Mouse (Mus musculus): ENCODE data around the gene Pip4k2a.
A peak's percentile ranks its signal among the peaks of the same experiment; 100 is the strongest.

The Pip4k2a gene

DNA sequence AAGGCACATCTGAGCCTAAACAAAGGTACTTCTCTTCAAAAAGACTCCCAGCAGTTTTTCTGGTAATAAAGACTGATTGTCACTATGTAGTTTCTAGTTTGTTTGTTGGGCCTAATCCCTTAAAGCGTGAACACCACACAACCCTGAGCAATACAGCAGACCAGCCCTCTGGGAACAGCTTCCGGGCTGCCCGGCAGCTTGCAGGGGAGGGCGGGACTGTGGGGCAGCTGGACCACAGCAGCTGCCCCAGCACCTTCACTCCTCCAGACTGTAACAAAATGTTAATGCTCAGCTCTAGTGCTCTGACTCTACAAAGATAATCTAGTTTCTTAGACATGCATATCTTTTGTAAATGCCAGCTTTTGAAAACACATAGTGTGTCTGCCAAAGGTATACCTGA, 42.9 kb downstream of the Pip4k2a start:
- DNase-seq, result no peak

DNA sequence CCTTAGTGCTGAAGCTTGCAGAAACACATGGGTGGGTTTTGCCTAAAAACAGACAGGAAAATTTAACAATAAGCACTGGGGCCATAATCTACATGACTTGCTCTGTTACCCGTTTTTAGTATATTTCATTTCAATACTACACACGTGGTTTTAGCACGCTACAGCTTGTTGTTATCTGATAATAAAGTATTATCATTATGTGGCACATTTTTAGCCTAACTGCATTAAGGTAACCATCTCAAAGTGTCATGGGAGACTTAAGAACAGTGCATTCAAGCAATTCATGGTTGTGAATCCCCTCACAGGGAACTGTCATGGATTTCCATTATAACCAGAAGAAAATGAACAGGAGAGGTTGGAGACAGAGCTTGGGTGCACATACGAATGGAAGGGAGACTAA, 43.5 kb downstream of the Pip4k2a start:
- no peak for DNase-seq

DNA sequence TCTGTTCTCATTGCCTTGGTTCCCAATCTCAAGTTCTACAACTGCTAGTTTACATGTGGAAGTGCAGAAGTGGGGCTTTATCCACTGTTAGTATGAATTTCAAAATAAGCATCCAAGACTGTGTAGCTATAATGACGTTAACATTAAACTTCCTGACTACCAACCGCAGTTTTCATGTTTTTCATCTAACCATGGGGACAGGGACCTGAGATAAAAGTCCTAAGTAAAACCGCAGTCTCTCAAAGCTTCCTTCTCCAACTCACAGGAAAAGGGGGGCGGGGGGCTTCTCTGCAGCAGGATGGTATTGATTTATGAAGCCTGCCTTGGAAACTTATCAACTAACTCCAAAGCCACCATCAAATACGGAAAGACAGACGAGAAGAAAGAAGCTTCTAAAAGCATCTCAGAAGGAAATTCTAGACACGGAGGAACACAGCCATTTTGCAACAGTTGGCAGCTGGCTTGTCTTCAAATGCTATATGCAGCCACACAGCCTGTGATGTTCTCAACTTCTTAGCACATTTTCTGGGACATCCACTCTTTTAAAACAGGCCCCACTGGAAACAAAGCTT, 45.7 kb downstream of the Pip4k2a start:
- DNase-seq, result no peak

DNA sequence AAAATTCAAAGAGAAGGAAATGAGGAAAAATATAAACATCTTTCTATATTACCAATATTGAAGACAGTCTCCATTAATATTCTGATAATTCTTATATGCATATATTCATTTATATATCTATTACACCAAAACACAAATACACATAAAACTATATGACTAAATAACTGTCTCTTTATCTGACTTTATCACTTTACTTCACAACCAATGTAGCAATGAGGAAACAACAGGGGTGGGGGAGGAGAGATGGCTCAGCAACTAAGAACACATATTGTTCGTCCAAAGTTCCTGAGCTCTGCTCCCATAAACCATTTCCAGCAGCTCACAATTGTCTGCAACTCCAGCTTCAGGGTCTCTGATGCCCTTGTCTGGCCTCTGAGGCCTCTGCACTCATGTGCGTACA, 47.2 kb downstream of the Pip4k2a start:
- no peak for DNase-seq

DNA sequence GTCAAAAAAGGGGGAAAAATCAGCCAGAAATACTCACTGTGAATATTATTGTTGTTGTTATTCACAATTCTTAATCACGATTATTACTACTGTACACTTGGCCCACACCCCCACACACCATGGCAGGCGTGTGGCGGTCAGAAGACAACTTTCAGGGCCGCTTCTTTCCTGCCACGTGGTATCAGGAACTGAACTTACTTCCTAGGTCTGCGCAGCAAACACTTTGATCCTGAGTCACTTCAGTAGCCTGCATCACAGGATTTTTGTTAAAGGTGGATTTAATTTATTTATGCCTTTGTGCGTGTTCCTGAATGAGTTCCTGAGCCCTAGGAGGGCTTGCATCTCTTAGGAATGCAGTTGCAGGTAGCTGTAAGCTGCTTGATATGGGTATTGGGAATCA, 49.2 kb downstream of the Pip4k2a start:
- no peak for DNase-seq

DNA sequence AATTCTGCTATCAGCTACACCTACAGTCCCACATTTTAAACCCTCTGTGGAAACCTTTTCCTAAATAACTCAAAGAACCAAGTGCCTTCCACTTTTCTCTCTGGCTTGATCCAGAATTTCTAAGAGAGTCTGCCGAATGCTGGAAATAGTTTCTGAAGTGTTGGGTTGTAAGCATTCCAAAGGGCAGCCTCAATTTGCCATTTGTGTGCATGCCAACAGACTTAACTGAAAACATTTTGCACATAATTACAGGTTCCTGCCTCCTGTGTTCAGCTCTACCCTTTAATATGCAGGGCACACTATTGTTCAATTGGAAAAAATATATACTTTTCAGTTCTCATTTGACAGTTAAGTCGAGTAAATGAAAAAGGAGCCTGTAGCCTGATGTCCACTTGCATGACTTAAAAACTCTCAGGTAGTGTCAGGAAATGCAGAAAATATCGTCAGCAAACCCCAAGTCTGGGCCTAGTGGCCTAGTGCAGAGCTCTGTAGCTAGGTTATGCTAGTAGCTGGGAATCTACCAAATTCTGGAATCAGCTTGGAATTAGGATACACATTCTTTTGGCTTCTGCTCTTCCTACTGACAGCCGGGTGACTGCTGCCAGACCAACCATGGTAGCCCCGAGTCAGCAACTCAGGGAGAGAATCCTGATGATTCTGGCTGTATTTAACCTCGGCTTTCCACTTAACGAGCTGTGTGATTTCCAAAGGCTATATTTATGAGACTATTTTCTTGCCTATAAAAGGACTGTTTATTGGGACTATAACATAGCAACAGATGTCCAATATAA, 50.1 kb downstream of the Pip4k2a start:
- DNase-seq, result peak; percentile 36

DNA sequence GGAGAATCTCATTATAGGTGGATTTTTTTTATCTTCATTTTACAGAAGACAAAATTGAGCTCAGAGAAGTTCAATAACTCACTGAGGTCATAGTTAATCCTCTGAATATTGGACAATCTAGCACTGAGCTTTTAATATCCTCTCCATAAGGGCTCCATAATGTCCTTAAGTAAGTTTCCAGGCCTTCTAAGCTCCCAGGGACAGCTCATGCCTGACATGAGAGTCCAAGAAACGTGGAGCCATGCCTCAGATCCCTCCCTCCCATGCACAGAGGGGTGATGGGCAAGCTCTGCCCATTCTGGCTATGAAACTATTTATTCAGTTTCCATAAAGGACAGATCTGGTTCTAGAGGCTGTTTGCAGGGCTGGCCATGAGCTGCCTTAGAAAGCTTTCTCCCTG, 52.5 kb downstream of the Pip4k2a start:
- no peak for DNase-seq

DNA sequence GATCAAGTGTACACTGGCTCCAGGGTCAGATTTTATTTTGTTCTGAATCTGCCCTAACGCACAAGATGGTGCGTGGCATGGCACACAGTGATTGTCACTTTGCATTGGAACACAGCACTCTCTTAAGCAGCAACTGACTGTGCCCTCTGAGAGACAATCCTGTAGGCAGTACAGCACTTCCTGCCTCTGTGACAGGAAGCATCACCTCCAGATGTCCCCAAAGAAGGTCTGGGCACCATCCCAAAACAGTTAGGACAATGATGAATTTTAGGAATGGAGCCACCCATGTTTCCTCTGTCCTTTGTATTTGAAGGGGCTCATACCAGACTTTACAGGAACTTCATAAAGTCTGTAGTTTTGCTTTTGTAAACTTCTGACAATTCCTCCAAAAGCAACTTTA, 54.0 kb downstream of the Pip4k2a start:
- no peak for DNase-seq

DNA sequence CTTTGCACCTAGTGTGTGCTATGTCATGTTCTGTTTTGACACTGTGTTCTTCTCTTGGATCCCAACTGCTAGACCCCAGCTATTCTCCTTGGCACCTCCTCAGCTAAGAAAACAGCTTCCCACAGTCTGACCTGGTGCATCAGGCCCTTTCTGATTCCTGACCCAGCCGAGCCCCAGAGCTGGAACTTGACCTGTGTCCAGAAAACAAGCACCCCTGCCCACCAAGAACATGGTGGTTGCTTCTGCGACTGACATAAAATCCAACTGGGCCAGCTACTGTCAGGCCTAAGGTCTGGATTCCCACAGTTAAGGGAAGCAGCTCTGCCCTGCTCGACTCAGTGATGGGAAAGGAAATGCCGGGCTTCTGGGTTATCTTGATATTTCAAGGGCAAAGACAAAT, 54.6 kb downstream of the Pip4k2a start:
- DNase-seq, result no peak

DNA sequence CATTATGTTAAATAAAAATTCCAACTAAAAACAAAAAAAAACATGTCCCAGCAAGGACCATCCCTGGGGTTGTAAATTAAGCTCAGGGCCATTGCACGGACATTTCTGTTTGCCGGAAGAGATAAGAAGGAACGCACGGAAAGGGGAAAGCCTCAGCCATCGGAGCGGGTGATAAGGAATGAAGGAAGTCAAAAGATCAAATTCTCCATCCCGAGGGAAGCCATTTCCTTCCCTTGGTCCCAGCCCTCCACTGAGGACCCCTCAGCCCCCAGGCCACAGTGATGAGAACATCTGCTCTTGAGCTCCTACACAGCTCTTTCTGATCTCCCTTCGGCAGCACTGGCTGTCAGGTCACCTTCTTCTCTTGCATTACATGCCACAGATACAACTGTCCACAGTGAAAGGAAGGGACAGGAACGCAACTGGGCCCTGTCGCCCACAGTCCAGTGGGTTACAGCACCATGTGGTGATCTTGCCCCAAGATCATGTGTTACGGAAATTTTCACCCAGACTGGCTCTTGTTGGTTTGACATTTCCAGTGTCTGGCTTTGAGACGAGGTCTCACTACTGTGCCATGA, 57.1 kb downstream of the Pip4k2a start:
- no peak for DNase-seq

DNA sequence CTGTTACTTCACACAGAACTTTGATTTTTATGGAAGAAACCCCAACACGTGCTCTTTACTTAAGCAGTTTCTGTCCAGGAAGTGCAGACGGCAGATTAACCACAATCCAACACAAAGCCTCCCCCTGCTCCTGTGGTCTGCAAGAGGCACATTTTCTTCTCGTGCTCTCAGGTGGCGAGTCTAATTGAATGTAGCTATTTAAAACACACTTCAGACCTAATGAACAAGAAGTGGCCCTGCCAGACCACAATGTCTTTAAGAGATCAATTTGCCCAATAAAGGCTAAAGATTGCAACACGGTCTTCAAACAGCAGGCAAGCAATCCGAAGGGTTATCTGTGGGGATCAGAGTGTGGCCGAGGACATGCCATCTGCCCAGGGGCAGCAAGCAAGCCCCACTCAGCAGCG, 59.0 kb downstream of the Pip4k2a start:
- DNase-seq, result no peak

DNA sequence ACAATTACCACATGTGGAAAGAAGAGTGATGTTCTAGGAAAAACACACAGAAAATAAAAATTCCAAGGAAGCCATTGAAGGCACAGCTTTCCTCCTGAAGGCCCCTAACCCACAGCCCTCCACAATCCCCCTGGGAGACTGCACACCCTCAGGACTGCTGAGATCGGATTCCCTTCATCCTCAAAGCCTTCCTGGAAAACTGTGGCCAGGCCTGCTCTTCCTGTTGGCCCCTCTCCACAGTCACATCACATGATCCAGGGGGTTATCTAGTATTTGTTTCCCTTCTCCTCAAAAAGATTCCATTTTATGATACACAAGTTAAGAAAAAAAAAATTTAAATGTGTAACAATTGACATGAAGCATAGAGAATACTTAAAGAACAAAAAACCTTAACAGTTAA, 59.7 kb downstream of the Pip4k2a start:
- no peak for DNase-seq

DNA sequence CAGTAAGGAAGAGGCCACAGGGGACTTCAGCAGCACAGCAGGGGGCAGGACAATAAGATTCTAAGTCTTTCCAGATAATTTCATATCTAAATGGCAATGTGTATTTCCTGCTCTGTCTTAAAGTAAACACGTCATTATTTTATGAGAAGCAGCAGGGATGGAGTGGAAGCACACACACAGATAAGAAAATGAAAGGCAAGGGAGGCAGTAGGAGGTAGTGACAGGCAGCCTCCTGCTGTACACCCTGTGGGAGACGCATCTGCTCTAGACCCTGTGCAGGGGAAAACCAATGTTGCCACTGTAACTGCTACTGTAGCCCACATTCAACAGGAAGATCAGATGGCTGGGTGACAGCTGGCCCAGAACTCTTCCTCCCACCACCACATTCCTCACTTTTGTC, 60.3 kb downstream of the Pip4k2a start:
- no peak for DNase-seq

DNA sequence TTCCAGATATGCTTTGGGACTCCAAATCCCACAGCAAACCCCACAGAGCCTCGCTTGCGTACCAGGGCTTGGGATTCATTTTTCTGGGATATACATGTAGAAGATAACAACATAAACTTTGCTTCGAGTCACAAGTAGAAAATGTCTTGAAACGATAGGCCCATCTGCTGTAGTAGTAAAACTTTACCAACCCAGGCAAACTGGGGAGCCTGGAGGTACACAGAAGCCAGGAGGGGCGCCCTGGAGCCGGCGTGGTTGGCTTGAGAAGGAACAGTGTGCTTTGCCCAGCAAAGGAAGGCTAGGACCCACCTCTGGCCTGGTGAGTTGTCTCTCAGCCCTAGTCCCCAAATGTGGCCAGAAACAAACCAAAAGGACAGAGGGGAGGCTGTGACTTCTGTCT, 61.5 kb downstream of the Pip4k2a start:
- DNase-seq, result no peak

DNA sequence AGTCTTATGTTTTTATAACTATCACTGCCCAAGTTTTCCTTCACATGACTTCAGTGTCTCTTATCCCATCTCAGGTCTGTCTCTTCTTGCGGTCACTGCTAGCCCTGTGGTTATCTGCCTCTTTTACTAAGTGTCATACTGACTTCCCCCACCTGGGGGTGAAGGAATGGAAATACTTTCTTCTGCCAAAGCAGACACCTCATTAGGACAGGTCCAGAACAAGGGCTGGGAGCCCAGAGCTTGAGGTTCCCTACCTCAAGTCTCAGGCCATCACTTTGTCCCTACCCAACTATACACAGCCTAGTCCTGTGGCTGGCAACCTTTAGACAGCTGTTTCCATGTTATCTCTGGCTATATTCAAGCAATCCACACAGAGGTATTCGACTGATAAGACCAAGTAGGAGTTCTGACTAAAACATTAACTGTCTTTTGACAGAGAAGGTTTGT, 62.3 kb downstream of the Pip4k2a start:
- DNase-seq, result no peak

DNA sequence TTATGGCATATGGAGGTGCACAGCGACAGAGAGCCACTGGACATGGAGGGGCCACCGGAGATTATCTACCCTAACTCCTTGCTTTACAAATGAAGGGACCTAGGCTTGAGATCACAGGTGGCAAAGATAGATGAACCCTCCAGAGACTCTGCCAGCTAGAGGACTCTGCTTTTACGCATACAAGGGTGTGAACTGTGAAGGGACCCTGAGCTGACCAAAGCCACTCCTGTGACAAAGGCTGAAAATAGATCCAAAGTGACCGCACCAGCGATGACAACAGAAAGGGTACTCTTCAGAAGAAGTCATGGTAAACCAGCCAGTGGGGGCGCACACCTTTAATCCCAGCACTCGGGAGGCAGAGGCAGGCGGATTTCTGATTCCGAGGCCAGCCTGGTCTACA, 63.8 kb downstream of the Pip4k2a start:
- DNase-seq, result no peak

DNA sequence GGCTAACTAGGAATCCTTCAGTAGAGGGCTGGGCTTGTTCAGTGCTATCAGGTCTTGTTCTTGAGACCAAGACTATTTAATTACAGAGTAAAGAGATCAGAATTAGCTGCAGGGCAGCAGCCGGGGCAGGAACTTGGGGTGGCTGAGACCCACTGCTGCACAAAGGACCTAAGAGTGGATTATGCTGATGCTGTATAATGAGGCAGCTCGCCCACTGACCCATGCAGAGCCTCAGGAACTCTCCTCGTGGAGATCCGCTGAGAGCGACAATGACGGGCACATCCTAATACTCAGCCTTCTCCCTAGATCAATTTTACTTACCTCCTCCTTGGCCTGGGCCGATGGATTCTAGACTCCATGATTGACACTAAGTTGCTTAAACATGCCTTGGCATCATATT, 64.5 kb downstream of the Pip4k2a start:
- no peak for DNase-seq

DNA sequence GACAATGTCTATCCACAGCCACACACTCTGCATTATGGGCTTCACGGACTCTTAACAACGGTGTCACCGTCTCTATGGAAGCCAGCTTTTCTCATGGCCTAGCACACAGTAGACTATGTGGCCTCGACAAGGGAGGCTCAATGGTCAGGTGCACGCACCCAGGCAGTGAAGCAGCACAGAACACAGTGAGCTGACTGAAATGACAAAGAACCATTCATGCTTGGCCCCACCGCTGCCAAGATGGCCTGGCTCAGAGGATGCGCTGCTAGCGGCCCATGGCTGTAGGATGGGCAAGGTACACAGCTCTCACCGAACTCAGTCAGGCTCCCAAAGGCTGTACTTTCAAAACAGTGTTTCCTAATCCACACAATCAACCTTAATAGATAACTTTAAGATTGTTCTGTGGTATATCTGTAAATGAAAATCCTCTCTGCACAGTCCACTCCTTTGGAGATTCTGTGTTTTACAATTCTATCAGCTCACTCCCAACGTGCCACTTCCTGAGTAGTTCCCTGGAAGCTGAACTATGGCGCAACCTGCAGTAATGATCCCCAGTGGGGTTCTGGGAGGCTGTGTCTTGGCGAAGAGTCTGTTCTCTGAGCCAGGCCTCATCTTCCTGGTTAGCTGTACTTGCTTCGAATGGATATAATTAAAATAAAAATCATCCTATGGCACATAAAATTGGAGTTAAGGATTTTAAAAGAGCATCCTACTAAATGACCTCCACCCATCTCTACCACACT, 67.4 kb downstream of the Pip4k2a start:
- DNase-seq, result no peak

DNA sequence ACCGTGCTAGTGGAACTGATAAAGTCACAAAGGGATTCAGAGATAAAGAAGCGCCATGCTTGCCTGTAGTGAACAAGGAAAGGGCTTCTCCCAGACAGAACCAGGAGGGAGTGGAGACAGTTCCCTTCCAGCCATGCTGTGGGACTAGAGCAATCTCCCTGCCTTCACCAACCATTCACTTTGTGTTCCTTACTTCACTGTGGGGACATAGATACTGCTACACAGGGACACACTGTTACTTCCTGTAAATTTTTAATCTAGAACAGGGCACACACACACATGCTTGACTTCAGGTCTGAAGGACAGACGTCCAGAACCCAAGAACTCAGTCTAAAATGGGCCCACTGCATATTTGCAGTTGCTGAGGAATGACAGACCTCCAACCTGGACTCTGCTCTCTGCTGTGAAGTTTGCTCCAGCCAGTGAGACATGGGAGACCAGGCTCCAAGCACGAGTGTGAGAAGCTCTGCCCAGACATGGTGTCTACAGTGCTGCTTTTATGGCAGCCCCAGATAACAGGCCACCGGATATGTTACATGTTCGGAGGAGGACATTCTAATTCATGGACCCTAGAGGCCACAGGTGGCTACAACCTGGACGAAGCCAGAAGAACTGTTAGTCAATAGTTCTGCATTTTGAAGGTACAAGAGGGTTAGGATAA, 69.2 kb downstream of the Pip4k2a start:
- no peak for DNase-seq

DNA sequence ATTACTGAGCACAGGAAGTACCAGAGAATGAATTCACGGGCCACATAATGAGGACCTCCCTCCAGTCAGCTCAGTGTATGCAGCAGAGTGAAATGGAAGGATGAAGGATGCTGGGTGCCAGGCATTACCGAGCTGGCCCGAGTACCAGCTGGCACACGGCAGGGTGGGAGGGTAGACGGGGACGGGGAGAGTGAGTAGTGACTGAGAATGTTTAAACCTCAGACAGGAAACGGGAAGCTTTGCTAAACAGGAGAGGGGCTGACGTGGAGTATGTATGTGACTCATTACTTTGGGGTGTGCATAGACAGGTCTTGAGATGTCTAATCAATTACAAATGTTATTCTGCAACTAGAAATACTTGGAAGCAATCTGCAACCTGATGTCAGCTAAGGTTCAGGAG, 69.7 kb downstream of the Pip4k2a start:
- no peak for DNase-seq

DNA sequence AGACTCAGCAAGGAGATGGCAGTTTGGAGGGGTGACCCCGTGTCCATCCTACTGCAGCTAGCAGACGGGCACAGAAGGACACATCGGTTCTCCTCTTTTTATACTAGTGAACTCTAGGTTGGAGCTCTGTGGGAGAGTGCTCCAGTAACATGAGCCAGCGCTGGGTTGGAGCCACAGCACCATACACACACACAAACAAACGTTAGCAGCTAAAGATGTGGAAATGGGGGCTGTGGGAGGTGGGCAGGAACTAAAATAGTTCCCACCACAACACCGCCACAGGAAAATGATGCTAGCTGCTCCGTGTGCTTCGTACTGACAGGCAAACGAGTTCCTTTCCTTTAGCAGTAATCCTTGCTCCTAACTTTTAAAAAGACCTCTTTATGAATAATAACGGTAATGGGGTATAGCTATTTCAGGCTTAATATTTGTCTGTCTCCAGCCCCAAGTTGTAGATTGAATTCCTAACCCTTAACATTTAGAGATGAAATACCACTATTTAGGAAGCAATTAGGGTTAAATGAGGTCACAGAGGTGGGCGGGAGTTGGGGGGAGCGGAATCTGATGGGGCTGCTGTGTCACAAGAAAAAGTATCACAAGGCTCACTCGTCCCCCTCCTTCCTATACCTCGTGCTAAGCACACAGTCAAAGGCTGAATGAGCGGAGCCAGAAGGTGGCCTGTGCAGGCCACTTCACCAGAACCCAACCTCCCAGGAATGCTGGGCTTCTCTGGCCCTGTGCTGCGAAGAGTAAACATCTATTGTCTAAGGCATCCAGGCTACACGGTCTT, 73.9 kb downstream of the Pip4k2a start:
- DNase-seq, result no peak

DNA sequence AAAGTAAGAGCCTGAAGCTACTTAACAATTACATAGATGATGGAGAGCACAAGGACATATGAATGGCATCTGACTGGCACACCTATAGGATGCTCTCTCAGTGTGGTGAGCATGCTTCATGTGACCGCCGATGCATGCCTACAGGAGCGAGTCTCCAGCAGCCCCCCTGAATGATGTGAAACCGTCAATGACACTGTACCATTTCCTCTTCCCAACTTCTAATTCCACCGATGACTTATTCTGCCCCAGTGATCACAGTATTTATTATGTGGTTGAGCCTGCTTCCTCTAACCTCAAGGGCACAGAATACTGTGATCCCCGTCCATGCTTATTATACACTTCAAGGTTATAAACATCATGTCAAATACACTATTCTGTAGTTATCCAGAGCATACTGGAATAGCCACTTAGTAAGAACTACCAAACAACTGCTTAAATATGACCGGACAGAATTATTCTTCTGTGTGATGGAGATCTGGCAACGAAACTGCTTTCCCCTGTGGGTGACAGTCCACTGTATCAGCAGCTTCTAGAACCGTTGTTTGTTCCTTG, 74.8 kb downstream of the Pip4k2a start:
- no peak for DNase-seq

All from cerebellum, adult 9-11 months (tissue).